Mouse (Mus musculus): Measurements from ENCODE around the gene Dcbld2.

Gene Dcbld2

GRCm38 (mm10) chr16:58408062-58408486 is at the start of gene Dcbld2:
TSS of gene Dcbld2 (plus strand) at chr16:58408443.
- peak; percentile 95 for DNase-seq (ENCODE audit: extremely low spot score)

- DNase-seq (ENCODE audit: extremely low spot score), result no peak
Measured at GRCm38 (mm10) chr16:58377170-58377569, 31.1 kb upstream of the Dcbld2 start.

- DNase-seq (ENCODE audit: extremely low spot score), result no peak
Measured at GRCm38 (mm10) chr16:58377756-58378503, 30.3 kb upstream of the Dcbld2 start.

- no peak for DNase-seq (ENCODE audit: extremely low spot score)
Measured at GRCm38 (mm10) chr16:58386241-58386757, 21.9 kb upstream of the Dcbld2 start.

- DNase-seq (ENCODE audit: extremely low spot score), result no peak
Measured at GRCm38 (mm10) chr16:58389143-58389755, 19.0 kb upstream of the Dcbld2 start.

GRCm38 (mm10) chr16:58393036-58393435 is 15.2 kb upstream of the Dcbld2 start:
- no peak for DNase-seq (ENCODE audit: extremely low spot score)

GRCm38 (mm10) chr16:58394156-58394555 is 14.1 kb upstream of the Dcbld2 start:
- no peak for DNase-seq (ENCODE audit: extremely low spot score)

GRCm38 (mm10) chr16:58398604-58399003 is 9.6 kb upstream of the Dcbld2 start:
- no peak for DNase-seq (ENCODE audit: extremely low spot score)

GRCm38 (mm10) chr16:58401079-58401478 is 7.2 kb upstream of the Dcbld2 start:
- no peak for DNase-seq (ENCODE audit: extremely low spot score)

GRCm38 (mm10) chr16:58404665-58405064 is 3.6 kb upstream of the Dcbld2 start:
- no peak for DNase-seq (ENCODE audit: extremely low spot score)

- DNase-seq (ENCODE audit: extremely low spot score), result no peak
Measured at GRCm38 (mm10) chr16:58405271-58405670, 3.0 kb upstream of the Dcbld2 start.

- peak; percentile 66 for DNase-seq (ENCODE audit: extremely low spot score)
Measured at GRCm38 (mm10) chr16:58408487-58409281, 441 bp downstream of the Dcbld2 start.

- DNase-seq (ENCODE audit: extremely low spot score), result no peak
Measured at GRCm38 (mm10) chr16:58409825-58410224, 1.6 kb downstream of the Dcbld2 start.

GRCm38 (mm10) chr16:58414801-58415200 is 6.6 kb downstream of the Dcbld2 start:
- no peak for DNase-seq (ENCODE audit: extremely low spot score)

- DNase-seq (ENCODE audit: extremely low spot score), result no peak
Measured at GRCm38 (mm10) chr16:58415500-58415899, 7.3 kb downstream of the Dcbld2 start.

GRCm38 (mm10) chr16:58421696-58422354 is 13.6 kb downstream of the Dcbld2 start:
- DNase-seq (ENCODE audit: extremely low spot score), result no peak

- no peak for DNase-seq (ENCODE audit: extremely low spot score)
Measured at GRCm38 (mm10) chr16:58430246-58430645, 22.0 kb downstream of the Dcbld2 start.

- no peak for DNase-seq (ENCODE audit: extremely low spot score)
Measured at GRCm38 (mm10) chr16:58432384-58432783, 24.1 kb downstream of the Dcbld2 start.

- DNase-seq (ENCODE audit: extremely low spot score), result no peak
Measured at GRCm38 (mm10) chr16:58444735-58445134, 36.5 kb downstream of the Dcbld2 start.

GRCm38 (mm10) chr16:58446281-58447259 is 38.3 kb downstream of the Dcbld2 start:
- DNase-seq (ENCODE audit: extremely low spot score), result no peak

- no peak for DNase-seq (ENCODE audit: extremely low spot score)
Measured at GRCm38 (mm10) chr16:58449073-58449472, 40.8 kb downstream of the Dcbld2 start.
